Mouse (Mus musculus) MEL (cell line): ENCODE results near the gene Mettl21c.

Experiments used
- CTCF ChIP-seq, 3 experiments: IDR thresholded peaks in 2 of 3; conservative IDR thresholded peaks in 1 of 3; 2 replicates each; pipeline ENCODE4 v1.5.1; 2011 to 2012; ENCODE audit warnings: low read length in 3 of 3, low read depth in 2 of 3, mild to moderate bottlenecking in 2 of 3, improper control_type of control experiment in 1 of 3, inconsistent platforms in 1 of 3, mixed read lengths in 1 of 3, moderate library complexity in 1 of 3; ENCODE audit not compliant: control insufficient read depth in 1 of 3, insufficient read depth in 1 of 3, poor library complexity in 1 of 3, severe bottlenecking in 1 of 3
- NELFE ChIP-seq: IDR thresholded peaks from 2 replicates; pipeline ENCODE4 v1.6.1; 2011; ENCODE audit warnings: low read depth, low read length, improper control_type of control experiment
- RCOR1 ChIP-seq: IDR thresholded peaks from 2 replicates; pipeline ENCODE4 v1.6.1; 2012; ENCODE audit warnings: low read depth, mild to moderate bottlenecking, inconsistent platforms, low read length, improper control_type of control experiment
- USF1 ChIP-seq: IDR thresholded peaks from 2 replicates; pipeline ENCODE4 v1.6.1; 2014; ENCODE audit warnings: low read depth, mild to moderate bottlenecking, inconsistent platforms, low read length, improper control_type of control experiment, moderate library complexity

GRCm38 (mm10) chr1:44057805-44058204, 38.0 kb upstream of the Mettl21c start:
- TF ChIP-seq USF1 (no peak), NELFE (no peak), CTCF (IDR thresholded peaks at IDR 0.05 in 2 of 3, conservative IDR thresholded peaks at IDR 0.05 in 1 of 3; ENCODE audit: control insufficient read depth in 1 of 3, insufficient read depth in 1 of 3, low read depth in 2 of 3, low read length in 3 of 3, poor library complexity in 1 of 3, severe bottlenecking in 1 of 3) (no peak), RCOR1 (no peak)
